Mouse (Mus musculus): ENCODE measurements around the gene Pnrc2.

Gene Pnrc2

GRCm38 (mm10) chr4:135823298-135823697 lies 50.4 kb downstream of the Pnrc2 start:
- peak; percentile 83 for DNase-seq (ENCODE audit: low read depth, low spot score)

GRCm38 (mm10) chr4:135821772-135822171 lies 51.9 kb downstream of the Pnrc2 start:
- DNase-seq (ENCODE audit: low read depth, low spot score) = peak; percentile 54
